Mouse (Mus musculus): ENCODE measurements around the gene Igf1r. TPM values are rescaled to one million over a fixed set of nuclear protein-coding genes. Genes with fewer than 3 reads are reported as not detected.

Igf1r gene
- polyA plus RNA-seq, 1 experiment = 2.6 TPM

GRCm38 (mm10) chr7:68038846-68039245 is 86.2 kb downstream of the Igf1r start:
- no peaks in the 10 kb centered on the region for H3K36me3 ChIP-seq (ENCODE audit: control insufficient read depth, insufficient read depth, low read length)
- TF ChIP-seq POLR2A (IDR thresholded peaks at IDR 0.05; ENCODE audit: low read depth, low read length) = no peak
- TF ChIP-seq CTCF (IDR thresholded peaks at IDR 0.05; ENCODE audit: extremely low read depth, insufficient read length, insufficient replicate concordance, low read depth, low read length) = no peak
- no peaks in the 10 kb centered on the region for H3K4me1 ChIP-seq (ENCODE audit: control insufficient read depth, insufficient read depth, insufficient read length, low read length)
- no peak overlapping the region for H3K4me3 ChIP-seq (ENCODE audit: low read depth, low read length)
- H3K27ac ChIP-seq (ENCODE audit: insufficient read depth, low read depth, low read length) = no peak overlapping the region
- H3K27me3 ChIP-seq (ENCODE audit: control insufficient read depth, insufficient read depth, low read length) = no peaks in the 10 kb centered on the region
- 91% methylated on average over 8 of the region's 8 CpGs for WGBS

- H3K27ac ChIP-seq (ENCODE audit: insufficient read depth, low read depth, low read length) = no peak overlapping the region
- no peaks in the 10 kb centered on the region for H3K27me3 ChIP-seq (ENCODE audit: control insufficient read depth, insufficient read depth, low read length)
- TF ChIP-seq POLR2A (IDR thresholded peaks at IDR 0.05; ENCODE audit: low read depth, low read length) = no peak
- no peak overlapping the region for H3K4me3 ChIP-seq (ENCODE audit: low read depth, low read length)
- no peaks in the 10 kb centered on the region for H3K4me1 ChIP-seq (ENCODE audit: control insufficient read depth, insufficient read depth, insufficient read length, low read length)
- H3K36me3 ChIP-seq (ENCODE audit: control insufficient read depth, insufficient read depth, low read length) = no peaks in the 10 kb centered on the region
- 53% methylated on average over 2 of the region's 2 CpGs for WGBS
Observed at GRCm38 (mm10) chr7:68039550-68039949, 86.9 kb downstream of the Igf1r start.

- no peaks in the 10 kb centered on the region for H3K4me1 ChIP-seq (ENCODE audit: control insufficient read depth, insufficient read depth, insufficient read length, low read length)
- no peaks in the 10 kb centered on the region for H3K36me3 ChIP-seq (ENCODE audit: control insufficient read depth, insufficient read depth, low read length)
- TF ChIP-seq POLR2A (IDR thresholded peaks at IDR 0.05; ENCODE audit: low read depth, low read length) = no peak
- no peak for TF ChIP-seq CTCF (IDR thresholded peaks at IDR 0.05; ENCODE audit: extremely low read depth, insufficient read length, insufficient replicate concordance, low read depth, low read length)
- 84% methylated on average over 4 of the region's 4 CpGs for WGBS
- H3K27me3 ChIP-seq (ENCODE audit: control insufficient read depth, insufficient read depth, low read length) = no peaks in the 10 kb centered on the region
- no peak overlapping the region for H3K4me3 ChIP-seq (ENCODE audit: low read depth, low read length)
- H3K27ac ChIP-seq (ENCODE audit: insufficient read depth, low read depth, low read length) = no peak overlapping the region
Observed at GRCm38 (mm10) chr7:68044621-68045020, 92.0 kb downstream of the Igf1r start.

GRCm38 (mm10) chr7:68047152-68047551 is 94.5 kb downstream of the Igf1r start:
- no peaks in the 10 kb centered on the region for H3K4me1 ChIP-seq (ENCODE audit: control insufficient read depth, insufficient read depth, insufficient read length, low read length)
- H3K4me3 ChIP-seq (ENCODE audit: low read depth, low read length) = no peak overlapping the region
- H3K27ac ChIP-seq (ENCODE audit: insufficient read depth, low read depth, low read length) = no peak overlapping the region
- H3K27me3 ChIP-seq (ENCODE audit: control insufficient read depth, insufficient read depth, low read length) = no peaks in the 10 kb centered on the region
- TF ChIP-seq POLR2A (IDR thresholded peaks at IDR 0.05; ENCODE audit: low read depth, low read length) (no peak), CTCF (IDR thresholded peaks at IDR 0.05; ENCODE audit: extremely low read depth, insufficient read length, insufficient replicate concordance, low read depth, low read length) (no peak)
- no peaks in the 10 kb centered on the region for H3K36me3 ChIP-seq (ENCODE audit: control insufficient read depth, insufficient read depth, low read length)
- WGBS = 36% methylated on average over 4 of the region's 4 CpGs

- H3K27ac ChIP-seq (ENCODE audit: insufficient read depth, low read depth, low read length) = no peak overlapping the region
- H3K4me1 ChIP-seq (ENCODE audit: control insufficient read depth, insufficient read depth, insufficient read length, low read length) = no peaks in the 10 kb centered on the region
- H3K4me3 ChIP-seq (ENCODE audit: low read depth, low read length) = no peak overlapping the region
- no peaks in the 10 kb centered on the region for H3K36me3 ChIP-seq (ENCODE audit: control insufficient read depth, insufficient read depth, low read length)
- H3K27me3 ChIP-seq (ENCODE audit: control insufficient read depth, insufficient read depth, low read length) = no peaks in the 10 kb centered on the region
- 86% methylated on average over 4 of the region's 4 CpGs for WGBS
- TF ChIP-seq POLR2A (IDR thresholded peaks at IDR 0.05; ENCODE audit: low read depth, low read length) (no peak), CTCF (IDR thresholded peaks at IDR 0.05; ENCODE audit: extremely low read depth, insufficient read length, insufficient replicate concordance, low read depth, low read length) (no peak)
Observed at GRCm38 (mm10) chr7:68048532-68048931, 95.9 kb downstream of the Igf1r start.

GRCm38 (mm10) chr7:68049048-68049447 is 96.4 kb downstream of the Igf1r start:
- Histone ChIP-seq H3K36me3 (ENCODE audit: control insufficient read depth, insufficient read depth, low read length) (no peaks in the 10 kb centered on the region), H3K27me3 (ENCODE audit: control insufficient read depth, insufficient read depth, low read length) (no peaks in the 10 kb centered on the region), H3K27ac (ENCODE audit: insufficient read depth, low read depth, low read length) (no peak overlapping the region), H3K4me1 (ENCODE audit: control insufficient read depth, insufficient read depth, insufficient read length, low read length) (no peaks in the 10 kb centered on the region; the same call in 1 of the 2 replicates), H3K4me3 (ENCODE audit: low read depth, low read length) (no peak overlapping the region)
- TF ChIP-seq CTCF (IDR thresholded peaks at IDR 0.05; ENCODE audit: extremely low read depth, insufficient read length, insufficient replicate concordance, low read depth, low read length) = no peak
- TF ChIP-seq POLR2A (IDR thresholded peaks at IDR 0.05; ENCODE audit: low read depth, low read length) = no peak
- 88% methylated on average over 7 of the region's 7 CpGs for WGBS

- no peak overlapping the region for H3K4me3 ChIP-seq (ENCODE audit: low read depth, low read length)
- no peak overlapping the region for H3K27ac ChIP-seq (ENCODE audit: insufficient read depth, low read depth, low read length)
- H3K27me3 ChIP-seq (ENCODE audit: control insufficient read depth, insufficient read depth, low read length) = no peaks in the 10 kb centered on the region
- no peaks in the 10 kb centered on the region for H3K36me3 ChIP-seq (ENCODE audit: control insufficient read depth, insufficient read depth, low read length)
- peaks cover 2% of the 10 kb centered on the region; the same call in 1 of the 2 replicates for H3K4me1 ChIP-seq (ENCODE audit: control insufficient read depth, insufficient read depth, insufficient read length, low read length)
- TF ChIP-seq POLR2A (IDR thresholded peaks at IDR 0.05; ENCODE audit: low read depth, low read length) = no peak
- TF ChIP-seq CTCF (IDR thresholded peaks at IDR 0.05; ENCODE audit: extremely low read depth, insufficient read length, insufficient replicate concordance, low read depth, low read length) = no peak
- WGBS = 90% methylated on average over 10 of the region's 10 CpGs
Observed at GRCm38 (mm10) chr7:68053002-68053624, 100.5 kb downstream of the Igf1r start.

All from small intestine, adult 2 months (tissue).